Mouse (Mus musculus) lung, postnatal 4 days (tissue): Measurements from ENCODE around the gene Hspa12a.
A peak's percentile ranks its signal among the peaks of the same experiment; 100 is the strongest.
"Not testable (repeated sequence)": the region's sequence is repeated elsewhere in the genome, so short reads cannot be mapped to it uniquely, and the experiment has no call there.

Experiments
- DNase-seq, 2 experiments: peaks; one replicate each; pipeline ENCODE4 v3.0.0; 2021

The Hspa12a gene

DNA sequence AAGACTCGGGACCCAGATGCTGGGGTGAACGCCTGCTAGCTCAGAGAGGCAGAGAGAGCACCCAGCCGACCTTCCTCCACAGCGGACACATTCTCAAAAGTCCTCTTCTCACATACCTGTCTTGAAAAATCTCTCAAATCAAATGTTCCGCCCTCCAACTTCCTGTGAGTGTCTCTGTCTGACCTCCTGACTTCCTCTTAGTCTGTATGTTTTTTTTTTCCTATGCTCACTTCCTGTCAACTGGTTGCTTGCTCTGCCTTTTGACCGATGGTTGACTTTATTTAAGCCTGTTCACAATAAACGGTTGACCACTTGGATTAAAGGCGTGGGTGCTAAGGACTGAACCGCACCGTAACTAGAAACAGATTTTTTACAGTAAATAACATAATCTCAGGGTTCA lies 35.4 kb downstream of the Hspa12a start:
- DNase-seq, result no peak

DNA sequence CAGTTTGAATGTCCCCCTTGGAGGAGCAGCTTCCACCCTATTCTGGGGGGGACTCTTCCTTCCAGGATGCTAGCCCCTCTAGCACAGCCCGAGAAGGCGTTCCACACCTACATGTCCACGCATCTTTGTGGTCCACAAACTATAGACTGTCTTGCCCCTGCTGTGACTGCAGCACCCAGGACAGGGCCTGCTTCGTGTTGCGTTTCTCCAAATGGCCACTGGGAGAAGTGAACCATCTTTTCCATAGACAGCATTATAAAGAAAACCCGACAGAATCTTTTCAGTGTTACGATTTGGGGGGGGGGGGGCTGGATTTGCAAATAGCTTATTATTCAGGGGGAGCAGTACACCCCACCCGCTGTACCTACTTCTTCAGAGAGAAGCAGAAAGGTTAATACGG lies 36.8 kb downstream of the Hspa12a start:
- DNase-seq, result no peak

DNA sequence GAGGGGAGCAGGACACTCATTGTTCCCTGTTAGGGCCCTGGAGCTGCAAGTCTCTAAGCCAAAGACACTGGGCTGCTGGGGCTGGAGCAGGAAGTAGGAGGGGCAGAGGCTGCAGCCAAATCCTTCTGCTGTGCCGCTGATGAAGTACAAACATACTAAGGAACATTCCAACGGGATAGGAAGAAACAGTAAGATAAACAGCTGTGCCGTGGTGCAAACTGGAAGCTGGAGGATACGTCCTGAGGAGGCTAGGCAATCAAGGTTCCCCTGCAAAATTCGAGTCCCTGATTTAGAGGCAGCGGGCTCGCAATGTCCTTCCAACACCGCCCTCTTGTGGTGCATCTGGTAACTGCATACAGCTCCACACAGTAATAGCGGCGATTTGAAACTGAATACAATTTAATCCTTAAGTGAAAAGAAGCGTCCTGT lies 39.5 kb downstream of the Hspa12a start:
- peak; percentile 86 to 88 for DNase-seq

DNA sequence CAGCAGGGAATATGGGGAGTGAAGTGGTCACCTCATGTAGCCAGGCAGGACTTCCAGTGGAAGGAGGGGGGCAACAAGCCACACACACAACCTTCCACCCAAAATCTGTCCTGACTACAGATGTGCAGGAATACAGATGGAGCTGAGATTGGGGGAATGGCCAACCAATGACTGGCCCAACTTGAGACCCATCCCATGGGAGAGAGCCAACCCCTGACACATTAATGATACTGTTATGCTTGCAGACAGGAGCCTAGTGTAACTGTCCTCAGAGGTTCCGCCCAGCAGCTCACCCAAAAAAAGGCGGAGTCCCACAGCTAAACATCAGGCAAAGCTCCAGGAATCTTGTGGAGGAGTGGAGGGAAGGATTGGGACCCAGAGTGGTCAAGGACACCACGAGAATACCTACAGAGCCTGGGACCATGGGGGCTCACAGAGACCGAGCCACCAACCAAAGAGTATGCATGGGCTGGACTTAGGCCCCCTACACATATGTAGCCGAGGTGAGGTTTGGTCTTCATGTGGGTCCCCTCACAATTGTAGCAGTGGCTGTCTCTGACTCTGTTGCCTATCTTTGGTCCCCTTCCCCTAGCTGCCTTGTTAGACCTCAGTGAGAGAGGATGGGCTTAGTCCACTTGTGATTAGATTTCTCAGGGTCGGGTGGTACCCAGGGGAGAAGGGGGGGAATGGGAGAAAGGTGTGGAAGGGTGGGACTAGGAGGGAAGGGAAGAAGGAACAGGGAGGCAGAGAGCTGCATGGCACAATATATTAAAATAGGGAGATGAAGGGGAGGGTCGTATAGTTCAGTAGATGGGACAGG lies 40.2 kb downstream of the Hspa12a start:
- no peak for DNase-seq

DNA sequence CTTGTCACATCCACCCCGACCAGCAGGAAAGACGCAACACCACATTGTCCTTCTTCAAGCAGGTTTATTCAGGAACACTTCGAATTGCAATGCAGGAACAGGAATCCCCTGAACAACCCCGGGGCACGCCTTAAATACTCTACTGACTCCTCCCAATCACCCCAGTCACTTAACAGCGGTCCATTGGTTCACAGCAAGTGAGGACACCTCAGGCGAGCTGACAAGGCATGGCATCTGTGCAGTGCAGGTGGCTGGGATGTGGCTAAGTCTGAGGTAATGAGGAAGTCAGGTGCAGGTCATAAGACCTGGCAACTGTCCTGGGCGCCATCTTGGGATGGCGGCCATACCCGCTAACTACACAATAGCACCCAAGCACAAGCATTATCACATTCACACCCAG lies 43.0 kb downstream of the Hspa12a start:
- DNase-seq, result not testable (repeated sequence)

DNA sequence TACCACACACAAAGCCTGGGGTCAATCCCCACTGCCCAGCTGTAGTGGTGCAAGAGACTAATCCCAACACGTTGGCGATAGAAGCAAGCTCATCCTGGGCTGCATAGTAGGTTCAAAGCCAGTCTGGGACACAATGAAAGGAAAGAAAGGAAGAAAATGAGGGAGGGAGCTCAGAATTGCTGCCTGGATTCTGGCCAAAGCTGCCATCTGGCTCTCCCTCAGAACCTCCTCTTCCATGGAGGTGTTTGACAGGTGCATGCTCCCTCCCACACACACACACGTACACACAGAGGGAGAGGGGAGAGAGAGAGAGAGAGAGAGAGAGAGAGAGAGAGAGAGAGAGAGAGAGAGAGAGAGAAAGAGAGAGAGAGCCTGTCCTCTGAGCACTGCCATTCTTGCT lies 47.2 kb downstream of the Hspa12a start:
- no peak for DNase-seq

DNA sequence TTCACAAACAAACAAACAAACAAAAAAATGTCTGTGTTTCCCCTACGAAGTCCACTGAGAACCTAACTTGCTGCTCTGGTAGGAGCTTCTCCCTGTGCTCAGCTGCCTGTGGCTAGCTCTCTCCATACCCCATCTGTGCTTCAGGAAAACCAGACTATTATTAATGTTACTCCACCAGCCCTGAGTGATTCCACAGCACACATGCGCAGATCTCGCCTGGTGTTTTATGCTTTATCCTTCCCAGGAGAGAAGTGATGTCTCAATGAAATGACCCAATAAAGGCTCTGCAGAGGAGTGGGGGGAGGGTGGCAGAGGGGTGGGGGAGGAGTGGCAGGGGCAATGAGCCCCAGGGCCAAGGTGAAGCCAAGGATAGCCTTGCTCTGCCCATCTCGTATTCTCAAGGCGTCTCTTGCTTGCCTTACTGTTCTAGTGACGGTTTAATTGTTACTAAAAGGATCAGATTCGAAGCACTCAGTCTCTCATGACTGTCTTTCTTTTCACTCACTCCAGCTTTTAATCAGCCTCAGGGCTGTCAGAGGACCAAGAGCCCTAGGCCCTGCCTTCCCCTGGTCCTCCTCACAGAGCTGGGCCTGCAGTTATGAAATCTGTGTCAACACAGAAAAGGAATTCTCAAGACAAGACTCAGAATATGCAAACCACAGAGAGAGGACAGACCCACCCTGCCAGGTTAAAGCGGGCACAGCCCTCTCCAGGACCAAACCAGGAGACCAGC lies 54.0 kb downstream of the Hspa12a start:
- no peak for DNase-seq

DNA sequence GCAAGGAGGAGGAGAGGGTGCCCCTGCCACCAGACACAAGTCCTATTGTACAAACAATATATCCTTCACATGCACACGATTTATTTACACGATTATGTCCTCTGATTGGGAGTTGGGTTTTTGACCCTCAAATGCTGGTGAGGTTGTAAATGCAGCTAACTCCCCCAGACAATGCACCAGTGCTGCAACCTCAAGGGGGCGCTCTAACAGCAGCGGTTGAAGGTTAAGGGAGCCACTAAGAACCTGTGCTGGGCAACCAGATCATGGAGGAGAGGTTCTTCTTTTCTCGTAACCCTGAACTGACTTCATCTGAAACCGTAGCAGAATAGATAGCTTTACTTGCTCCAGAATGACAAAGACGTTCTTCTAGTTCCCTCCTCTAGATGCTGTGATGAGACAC lies 57.0 kb downstream of the Hspa12a start:
- DNase-seq, result no peak

DNA sequence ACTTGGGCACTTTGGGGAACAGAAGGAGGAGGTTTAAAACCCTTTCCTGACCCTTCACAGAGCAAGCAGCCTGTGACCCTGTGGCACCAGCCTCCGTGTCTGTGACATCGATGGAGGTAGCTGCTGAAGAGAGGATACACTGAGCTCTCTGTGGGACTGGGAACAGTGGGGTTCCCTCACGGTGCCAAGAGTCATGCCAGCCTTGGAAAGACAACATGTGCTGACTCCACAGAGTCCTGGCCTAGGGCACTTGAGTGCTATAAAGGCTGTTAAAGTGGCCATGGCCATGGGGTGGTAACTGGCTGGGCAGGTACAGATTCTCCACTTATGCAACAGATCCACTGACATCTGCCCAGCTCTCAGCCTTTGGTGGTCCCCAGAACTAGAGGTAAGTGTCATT lies 60.0 kb downstream of the Hspa12a start:
- no peak for DNase-seq

DNA sequence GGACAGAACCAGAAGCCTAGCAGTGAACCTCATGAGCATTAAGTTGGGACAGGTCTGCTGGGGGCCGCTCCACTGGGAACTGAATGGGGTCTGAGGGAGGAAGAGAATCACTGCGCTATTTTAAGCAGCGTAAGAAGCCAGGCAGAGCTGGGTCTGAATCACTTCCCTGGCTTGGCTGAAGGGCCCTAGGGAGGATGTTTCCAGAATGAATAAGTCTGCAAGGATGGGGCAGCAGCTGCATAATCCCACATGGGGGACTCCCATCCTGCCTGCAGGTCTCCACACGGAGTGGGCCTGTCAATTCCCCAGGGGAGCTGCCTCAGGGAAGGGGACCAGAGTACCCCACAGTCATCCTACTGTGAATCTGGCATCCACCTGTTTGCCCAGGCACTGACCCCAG lies 61.1 kb downstream of the Hspa12a start:
- DNase-seq, result no peak

DNA sequence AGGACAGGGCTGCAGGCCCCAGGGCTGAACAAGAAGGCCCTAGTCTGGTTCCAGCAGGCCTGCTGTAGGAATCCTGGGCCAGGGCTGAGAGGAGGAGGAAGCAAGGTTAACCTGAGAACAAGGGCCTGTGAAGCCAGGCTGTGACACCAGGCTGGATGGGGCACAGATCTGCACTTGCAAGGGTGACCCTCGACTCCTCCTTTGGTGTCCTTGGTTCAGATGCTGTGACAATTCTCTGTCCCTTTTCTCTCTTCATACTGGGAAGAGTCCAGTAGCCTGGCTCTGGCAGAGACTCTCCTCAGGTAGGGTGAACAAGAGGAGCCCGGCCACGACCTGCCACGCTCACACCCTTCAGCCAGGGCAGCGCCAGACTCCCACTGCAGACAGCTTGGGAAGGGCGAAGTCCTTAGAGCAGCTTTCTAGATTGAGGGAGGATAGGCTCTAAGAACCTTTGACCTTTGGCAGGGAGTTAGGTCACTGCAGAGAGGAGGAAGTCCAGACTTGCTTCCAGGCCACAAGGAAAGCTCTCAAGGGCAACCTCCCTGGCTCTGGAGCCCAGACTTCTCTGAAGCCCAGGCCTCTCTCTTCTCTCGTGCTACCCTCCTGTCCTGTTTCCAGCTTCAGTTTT lies 64.0 kb downstream of the Hspa12a start:
- no peak for DNase-seq

DNA sequence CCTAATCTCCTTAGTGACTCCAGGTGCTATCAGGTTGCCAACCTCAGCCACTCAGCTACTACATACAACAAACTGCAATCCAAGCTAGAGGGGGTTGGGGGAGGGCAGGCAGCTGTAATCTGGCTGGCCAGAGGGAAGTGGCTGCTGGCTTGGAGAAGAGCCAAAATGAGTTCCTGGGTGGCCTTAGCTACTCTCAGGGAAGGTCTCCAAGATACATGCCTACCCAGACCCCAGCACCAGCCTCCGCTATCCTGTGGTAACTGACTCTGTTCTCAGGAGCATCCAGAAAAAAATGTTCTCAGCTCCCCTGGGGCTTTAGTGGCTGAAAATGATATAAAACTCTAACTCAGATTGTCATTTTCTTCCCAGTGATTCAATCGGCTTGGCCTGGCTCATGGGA lies 64.9 kb downstream of the Hspa12a start:
- DNase-seq, result peak; percentile 39 to 52

DNA sequence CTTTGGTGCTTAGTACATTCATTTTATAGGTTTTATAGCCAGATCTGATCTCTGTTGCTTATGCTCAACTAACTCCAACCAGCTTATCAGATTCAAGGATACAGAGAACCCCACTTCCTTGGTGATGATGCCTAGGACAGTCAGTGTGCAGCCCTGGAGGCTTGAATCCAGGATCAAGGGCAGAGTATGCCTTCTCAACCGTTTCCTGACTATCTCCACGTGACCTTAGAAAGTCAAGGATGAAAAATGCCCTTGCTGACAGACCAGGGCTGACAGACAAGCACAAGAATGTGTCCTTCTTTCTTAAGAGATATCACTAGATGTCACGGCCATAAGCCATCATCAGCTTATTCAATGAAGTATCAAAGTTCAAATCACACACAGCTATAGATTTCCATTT lies 69.9 kb downstream of the Hspa12a start:
- DNase-seq, result no peak

DNA sequence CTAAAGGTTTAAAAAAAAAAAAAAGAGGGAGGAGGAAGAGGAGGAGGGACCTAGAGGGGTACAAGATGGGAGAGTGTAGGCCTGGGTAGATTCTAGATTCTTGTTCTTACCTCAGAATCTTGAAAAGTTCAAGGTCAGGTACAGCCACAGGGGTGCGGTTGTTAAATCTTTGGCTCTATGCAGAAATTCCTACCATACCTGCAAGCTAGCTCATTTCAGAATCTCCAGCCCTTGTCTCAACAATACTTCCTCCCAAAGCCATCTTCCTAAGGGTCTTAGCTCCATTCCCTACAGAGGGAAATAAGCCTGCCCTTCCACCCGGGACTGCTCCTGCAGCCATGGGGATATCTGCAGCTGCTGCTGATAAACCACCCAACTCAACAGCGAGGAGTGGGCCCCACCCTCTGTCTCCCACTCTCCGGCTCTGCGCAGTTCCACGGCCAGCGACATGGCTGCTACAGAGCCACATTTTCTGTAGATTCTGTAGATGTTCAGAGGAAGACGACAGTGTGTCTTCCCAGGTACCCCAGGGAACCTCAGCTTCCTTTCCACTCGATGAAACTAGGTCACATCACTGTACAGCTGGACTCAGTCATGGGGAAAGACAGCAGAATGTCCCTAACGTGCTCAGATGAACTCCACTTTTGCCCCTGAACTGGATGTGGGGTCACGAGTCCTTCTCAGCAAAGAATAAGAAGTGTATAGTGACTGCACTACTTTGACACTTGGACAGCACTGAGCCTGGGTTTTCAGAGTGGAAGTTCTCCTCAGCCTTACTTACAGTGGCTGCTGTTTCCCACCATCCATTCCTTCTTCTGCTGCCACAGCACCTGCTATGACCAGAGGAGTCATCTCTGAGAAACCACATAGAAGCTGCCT lies 70.8 kb downstream of the Hspa12a start:
- DNase-seq, result no peak

DNA sequence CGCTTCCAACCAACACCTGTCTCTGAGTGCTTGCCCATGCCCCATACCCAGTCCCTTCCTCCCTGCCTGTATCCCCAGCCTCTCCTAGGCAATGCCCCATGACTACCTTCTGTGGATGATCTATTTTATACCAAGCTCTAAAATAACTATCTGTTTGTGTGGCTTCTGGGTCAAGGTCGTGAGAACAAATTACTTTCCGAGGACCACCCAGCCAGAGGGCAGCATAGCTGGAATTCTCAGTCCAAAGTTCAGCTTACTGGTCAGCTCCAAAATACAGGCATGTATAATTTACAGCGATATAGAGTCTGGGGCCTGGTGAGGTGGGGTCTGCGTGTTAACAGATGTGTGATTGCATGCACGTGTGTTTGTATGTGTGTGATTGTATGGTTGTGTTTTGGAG lies 71.6 kb downstream of the Hspa12a start:
- DNase-seq, result no peak

DNA sequence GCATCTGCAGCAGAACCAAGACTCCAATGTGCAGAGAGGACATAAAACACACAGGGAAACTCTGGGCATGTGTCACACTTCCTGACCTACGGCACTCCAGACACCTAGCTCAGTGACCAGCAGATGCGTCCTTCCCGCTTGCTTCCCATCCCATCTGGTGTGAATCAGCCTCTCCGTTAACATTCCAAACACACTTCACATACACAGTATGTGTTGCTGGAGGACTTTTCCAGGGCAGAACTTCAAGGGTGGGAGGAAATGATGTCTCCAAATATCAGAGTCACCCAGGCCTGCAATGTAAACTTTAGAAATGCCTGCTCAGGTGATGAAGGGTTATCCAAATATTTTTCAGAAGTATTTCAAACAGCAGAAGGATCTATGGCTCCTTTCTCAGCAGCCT lies 76.8 kb downstream of the Hspa12a start:
- no peak for DNase-seq

DNA sequence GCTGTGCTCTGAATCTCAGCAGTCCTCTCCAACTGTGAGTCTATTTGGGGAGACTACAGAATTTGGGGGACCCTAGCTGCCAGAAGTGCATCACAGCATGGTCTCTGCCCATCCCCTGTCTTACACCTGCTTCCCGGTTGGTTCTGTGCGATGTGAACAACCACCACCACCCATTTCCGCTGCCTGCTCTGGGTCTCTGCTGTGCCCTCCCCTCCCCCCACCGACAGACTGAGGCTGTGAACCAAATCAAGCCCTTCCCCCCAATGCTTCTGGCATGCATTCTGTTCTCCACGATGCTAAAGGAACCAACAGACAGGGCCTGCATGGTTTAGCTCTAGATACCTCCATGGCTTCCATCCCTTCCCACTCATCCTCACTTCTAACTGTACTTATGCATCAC lies 78.2 kb downstream of the Hspa12a start:
- DNase-seq, result no peak

DNA sequence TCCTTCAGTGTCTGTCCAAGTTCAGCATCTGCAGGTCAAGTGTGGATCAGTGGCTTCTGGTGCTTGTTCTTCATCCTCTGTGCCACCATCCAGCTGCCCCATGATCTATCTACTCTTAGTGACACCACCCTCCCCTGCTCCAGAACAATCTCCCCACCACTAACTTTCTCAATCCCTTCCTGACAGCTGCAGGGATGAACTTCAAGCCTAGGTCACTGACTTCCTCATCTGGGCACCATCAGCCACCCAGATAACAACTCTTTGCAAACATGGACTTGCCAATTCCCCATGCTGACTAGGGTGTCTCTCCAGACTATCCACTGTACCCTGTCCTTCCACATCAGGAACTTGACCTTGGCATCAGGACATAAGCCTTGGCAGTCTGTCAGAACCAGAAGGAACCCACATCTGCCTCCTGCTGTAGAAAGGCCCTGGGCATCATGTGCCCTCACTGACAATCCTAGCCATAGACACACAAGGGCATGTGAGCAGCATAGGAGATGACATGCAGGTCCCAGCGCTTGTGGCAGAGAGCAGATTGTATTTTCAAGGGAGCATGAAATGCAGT lies 79.4 kb downstream of the Hspa12a start:
- no peak for DNase-seq

DNA sequence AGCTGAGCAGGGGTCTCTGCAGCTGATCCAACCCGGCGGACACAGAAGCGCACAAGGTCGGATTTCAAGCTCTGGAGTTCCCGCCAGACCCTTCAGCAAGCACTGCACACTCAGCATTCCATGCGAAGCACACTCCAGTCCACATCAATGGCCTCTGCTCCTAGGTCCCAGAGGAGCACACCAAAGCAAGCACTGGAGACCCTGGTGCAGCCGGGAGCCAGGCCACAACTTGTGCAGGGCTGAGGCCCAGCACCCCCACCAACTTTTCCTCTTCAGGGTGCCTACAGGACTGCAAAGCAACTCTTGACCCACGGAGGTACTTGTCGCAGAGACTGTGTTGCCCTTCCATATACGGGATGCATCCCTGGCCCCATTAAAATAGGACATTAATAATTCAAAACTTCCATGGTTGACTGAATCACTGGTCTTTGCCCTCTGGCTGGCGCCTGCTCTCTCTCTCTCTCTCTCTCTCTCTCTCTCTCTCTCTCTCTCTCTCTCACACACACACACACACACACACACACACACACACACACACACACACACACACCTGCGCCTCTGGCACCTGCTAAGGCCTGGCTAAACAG lies 82.2 kb downstream of the Hspa12a start:
- no peak for DNase-seq

DNA sequence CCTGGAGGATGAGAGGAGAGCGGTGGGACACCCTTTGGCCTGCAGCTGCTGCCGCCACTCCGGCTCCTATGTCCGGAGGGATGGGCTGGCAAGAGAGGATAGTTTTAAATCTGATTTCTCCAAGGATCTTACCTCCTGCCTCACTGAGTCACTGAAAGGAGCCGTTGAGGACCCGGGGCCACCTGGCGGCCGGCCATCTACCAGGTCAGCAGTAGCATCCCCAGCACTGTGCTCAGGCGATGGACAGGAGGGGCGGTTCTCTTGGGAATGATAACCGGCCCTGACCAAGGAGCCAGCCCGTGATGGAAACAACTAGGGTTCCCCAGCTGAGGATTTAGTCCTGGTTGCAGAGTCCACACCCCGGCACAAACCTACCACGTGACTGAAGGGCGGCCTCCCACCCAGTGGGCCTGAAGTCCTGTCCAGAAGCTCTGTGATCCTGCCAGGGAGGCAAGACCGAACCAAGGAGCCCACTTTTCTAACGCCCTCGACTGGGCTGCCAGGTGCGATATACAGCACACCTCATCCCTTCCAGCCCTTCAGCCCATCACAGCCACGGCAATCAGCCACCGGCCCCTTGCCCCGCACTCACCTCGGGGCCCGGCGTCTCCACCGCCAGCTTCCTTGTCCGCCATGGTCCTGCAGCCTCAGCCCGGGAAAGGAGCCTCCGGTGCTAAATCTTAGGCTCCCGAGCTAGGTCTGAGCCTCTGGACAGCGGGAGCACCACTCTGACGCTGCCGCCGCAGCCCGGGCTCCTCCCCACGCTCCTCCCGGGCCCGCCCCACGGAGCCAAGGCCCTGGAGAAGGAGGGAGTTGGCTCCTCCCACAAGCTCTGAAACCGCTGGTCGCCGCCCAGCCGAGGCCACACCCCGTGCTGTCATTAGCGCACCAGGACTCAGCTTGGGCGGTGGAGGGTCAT lies 82.9 kb downstream of the Hspa12a start:
- peak; percentile 86 to 91 for DNase-seq

DNA sequence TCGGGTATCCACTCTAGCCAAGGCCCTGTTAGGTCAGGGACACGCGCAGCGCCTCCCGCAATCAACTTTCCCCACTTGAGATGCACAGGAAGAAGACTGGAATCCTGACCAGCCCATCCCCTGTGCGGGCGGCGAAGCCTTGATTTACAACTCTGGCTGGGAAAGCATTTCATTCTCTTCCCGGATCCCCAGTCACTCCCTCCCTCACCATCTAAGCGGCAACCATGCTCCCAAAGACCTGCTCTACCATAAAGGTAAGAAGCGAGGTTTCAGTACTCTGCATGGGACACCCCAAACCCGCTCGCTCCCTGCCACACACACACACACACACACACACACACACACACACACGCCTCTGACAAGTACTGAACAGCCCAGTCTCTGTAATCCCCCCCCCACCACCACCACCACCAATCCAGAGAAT lies 83.6 kb downstream of the Hspa12a start:
- DNase-seq, result no peak
